Mouse (Mus musculus) stomach, embryonic 15.5 days (tissue): ENCODE measurements around the gene Skp1a. TPM values are rescaled to one million over a fixed set of nuclear protein-coding genes. Genes with fewer than 3 reads are reported as not detected.

Experiments used
- ATAC-seq: fragments of 200-750 bp; cut with Nextera tagmentation; 2 replicates; pipeline ENCODE4 v1.8.0; 2017; ENCODE audit warnings: low read depth, moderate number of reproducible peaks, moderate TSS enrichment; ENCODE audit not compliant: insufficient read depth, low FRiP score
- H3K27ac ChIP-seq: fragments of 300-500 bp; sonication (generic); 2 replicates; pipeline ENCODE4 v1.5.1; 2015; ENCODE audit warnings: mild to moderate bottlenecking, inconsistent platforms
- H3K27me3 ChIP-seq: fragments of 300-500 bp; sonication (generic); replicated peaks from 2 replicates; pipeline ENCODE4 v1.6.1; 2015; ENCODE audit warnings: inconsistent platforms
- H3K36me3 ChIP-seq: fragments of 300-500 bp; sonication (generic); 2 replicates; pipeline ENCODE4 v1.6.1; 2015; ENCODE audit warnings: inconsistent platforms
- H3K4me1 ChIP-seq: fragments of 300-500 bp; sonication (generic); 2 replicates; pipeline ENCODE4 v1.6.1; 2015; ENCODE audit warnings: inconsistent platforms
- H3K4me2 ChIP-seq: fragments of 300-500 bp; sonication (generic); 2 replicates; pipeline ENCODE4 v1.6.1; 2015; ENCODE audit warnings: mild to moderate bottlenecking, inconsistent platforms
- H3K4me3 ChIP-seq: fragments of 300-500 bp; sonication (generic); replicated peaks from 2 replicates; pipeline ENCODE4 v1.5.1; 2015; ENCODE audit warnings: inconsistent platforms
- H3K9ac ChIP-seq: fragments of 300-500 bp; sonication (generic); 2 replicates; pipeline ENCODE4 v1.6.1; 2015; ENCODE audit warnings: inconsistent platforms
- H3K9me3 ChIP-seq: fragments of 300-500 bp; sonication (generic); 2 replicates; pipeline ENCODE4 v1.6.1; 2016; ENCODE audit warnings: inconsistent platforms
- WGBS: fragments of 180-500 bp; shearing (Covaris S2); methylation state at CpG from one replicate; pipeline ENCODE4 v1.1.7; 2015; 5-methylcytosine and 5-hydroxymethylcytosine counted together
- polyA plus RNA-seq: library from polyadenylated mRNA; unstranded; fragments of >200 nt; fragmentation: Nextera tagmentation; extraction: Ambion mirVana; gene quantifications from 2 replicates; pipeline ENCODE4 v1.2.1, GENCODE M21; 2015

Gene Skp1a
- polyA plus RNA-seq, 1 experiment from 2014 or later: 657 TPM

DNA sequence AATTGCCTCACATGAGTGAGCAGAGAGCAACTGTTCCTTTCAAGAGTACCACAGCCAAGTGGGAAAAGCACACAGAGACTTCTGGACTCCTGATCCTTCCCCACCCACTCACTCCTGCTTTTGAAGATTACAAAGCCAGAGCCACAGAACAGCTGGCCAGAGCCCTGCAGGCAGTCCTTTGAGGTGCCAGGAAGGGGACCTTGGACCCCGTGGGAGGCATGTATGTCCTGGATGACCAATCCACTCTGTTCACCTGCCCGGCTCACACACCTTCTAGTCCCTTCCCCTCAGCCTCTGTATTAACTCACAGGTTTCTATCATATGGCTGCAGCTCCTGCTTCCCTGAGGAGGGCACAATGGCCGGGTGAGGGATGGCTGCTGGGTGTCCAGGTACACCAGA is 25.6 kb downstream of the Skp1a start:
- Histone ChIP-seq H3K36me3 (no peaks in the 10 kb centered on the region), H3K4me1 (0 out of 2 replicates have a peak, but pooled peaks cover 7% of the 10 kb centered on the region), H3K27me3 (no peaks in the 10 kb centered on the region), H3K9me3 (no peaks in the 10 kb centered on the region), H3K4me3 (no peak overlapping the region), H3K4me2 (no peak overlapping the region), H3K9ac (no peak overlapping the region), H3K27ac (no peak overlapping the region)
- 73% methylated on average over 3 of the region's 3 CpGs for WGBS
- no peak for ATAC-seq

DNA sequence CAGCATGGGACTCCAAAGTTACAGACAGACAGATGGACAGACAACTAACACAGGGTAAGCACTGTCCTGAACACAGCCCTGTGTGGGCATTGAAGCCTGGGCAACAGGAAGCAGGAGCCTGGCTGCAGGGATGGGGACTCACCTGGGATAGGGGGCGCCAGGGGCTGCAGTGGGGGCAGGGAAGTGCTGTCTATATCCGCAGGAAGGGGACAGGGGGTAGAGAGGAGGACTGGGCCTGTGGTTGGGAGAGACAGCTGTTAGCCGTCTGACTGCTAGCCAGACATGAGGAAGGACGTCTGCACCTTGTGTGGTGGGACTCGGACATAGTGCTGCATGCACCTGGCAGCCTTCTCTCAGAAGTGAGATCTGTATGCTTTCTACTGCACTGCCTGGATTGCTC is 26.9 kb downstream of the Skp1a start:
- no peaks in the 10 kb centered on the region for H3K27me3 ChIP-seq
- H3K4me1 ChIP-seq: 0 out of 2 replicates have a peak, but pooled peaks cover under 1% of the 10 kb centered on the region
- no peak overlapping the region for H3K4me2 ChIP-seq
- no peak overlapping the region for H3K9ac ChIP-seq
- no peak overlapping the region for H3K4me3 ChIP-seq
- no peak for ATAC-seq
- H3K27ac ChIP-seq: no peak overlapping the region
- no peaks in the 10 kb centered on the region for H3K9me3 ChIP-seq
- WGBS: 52% methylated on average over 5 of the region's 5 CpGs
- no peaks in the 10 kb centered on the region for H3K36me3 ChIP-seq

GRCm38 (mm10) chr11:52260878-52261277 is 29.1 kb downstream of the Skp1a start:
- no peak for ATAC-seq
- no peak overlapping the region for H3K27ac ChIP-seq
- peaks cover 10% of the 10 kb centered on the region for H3K4me1 ChIP-seq
- H3K4me3 ChIP-seq: no peak overlapping the region
- H3K36me3 ChIP-seq: no peaks in the 10 kb centered on the region
- no peak overlapping the region for H3K9ac ChIP-seq
- no peaks in the 10 kb centered on the region for H3K9me3 ChIP-seq
- H3K4me2 ChIP-seq: no peak overlapping the region
- WGBS: 78% methylated on average over 4 of the region's 4 CpGs
- H3K27me3 ChIP-seq: no peaks in the 10 kb centered on the region

GRCm38 (mm10) chr11:52261937-52262336 is 30.1 kb downstream of the Skp1a start:
- 43% methylated on average over 5 of the region's 5 CpGs for WGBS
- no peak overlapping the region for H3K27ac ChIP-seq
- H3K4me3 ChIP-seq: no peak overlapping the region
- H3K9me3 ChIP-seq: no peaks in the 10 kb centered on the region
- H3K27me3 ChIP-seq: no peaks in the 10 kb centered on the region
- H3K9ac ChIP-seq: no peak overlapping the region
- no peak overlapping the region for H3K4me2 ChIP-seq
- peaks cover 11% of the 10 kb centered on the region for H3K4me1 ChIP-seq
- ATAC-seq: no peak
- no peaks in the 10 kb centered on the region for H3K36me3 ChIP-seq

DNA sequence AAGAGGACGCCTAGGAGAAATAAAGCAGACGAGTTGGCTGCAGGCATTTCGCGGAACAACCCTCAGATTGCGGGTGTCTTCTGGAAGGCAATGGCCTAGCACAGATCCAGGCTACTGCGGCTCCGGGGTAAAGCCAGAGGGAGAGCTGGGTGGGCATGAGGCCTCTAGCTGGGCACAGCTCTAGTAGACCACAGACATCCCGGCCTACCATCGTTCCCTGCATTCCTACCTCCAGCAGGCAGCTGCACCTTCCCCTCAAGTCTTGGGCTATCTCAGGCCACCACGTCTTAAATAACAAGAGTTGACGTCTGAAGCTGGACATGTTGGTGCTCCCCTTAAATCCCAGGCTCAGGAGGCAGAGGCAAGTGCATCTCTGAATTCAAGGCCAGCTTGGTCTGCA is 30.5 kb downstream of the Skp1a start:
- 92% methylated on average over 11 of the region's 11 CpGs for WGBS
- no peak for ATAC-seq
- peaks cover 11% of the 10 kb centered on the region for H3K4me1 ChIP-seq
- no peak overlapping the region for H3K4me3 ChIP-seq
- H3K9me3 ChIP-seq: no peaks in the 10 kb centered on the region
- H3K27me3 ChIP-seq: no peaks in the 10 kb centered on the region
- H3K27ac ChIP-seq: no peak overlapping the region
- no peak overlapping the region for H3K9ac ChIP-seq
- H3K4me2 ChIP-seq: no peak overlapping the region
- H3K36me3 ChIP-seq: no peaks in the 10 kb centered on the region

DNA sequence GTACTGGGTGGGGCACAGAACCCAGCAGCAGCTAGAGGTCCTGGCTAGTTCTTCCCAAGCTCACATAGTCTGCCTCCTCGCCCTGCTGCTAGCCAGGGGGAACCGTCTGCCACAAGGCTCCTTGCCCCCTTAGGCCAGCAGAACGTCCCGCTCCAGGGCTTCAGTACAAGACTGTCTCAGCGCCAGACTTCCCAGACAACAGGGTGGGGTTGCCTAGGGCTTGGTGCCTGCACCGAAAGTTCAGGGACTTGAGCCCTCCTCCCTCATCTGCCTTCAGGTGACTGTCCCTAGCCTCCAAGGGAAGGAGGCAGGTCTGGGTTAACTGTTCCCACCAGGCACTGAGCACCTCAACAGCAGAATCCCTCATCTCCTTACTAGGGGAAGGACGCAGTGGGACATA is 33.1 kb downstream of the Skp1a start:
- Histone ChIP-seq H3K4me1 (peaks cover 21% of the 10 kb centered on the region), H3K4me2 (no peak overlapping the region), H3K27me3 (no peaks in the 10 kb centered on the region), H3K27ac (no peak overlapping the region), H3K9me3 (no peaks in the 10 kb centered on the region), H3K4me3 (no peak overlapping the region), H3K36me3 (no peaks in the 10 kb centered on the region), H3K9ac (no peak overlapping the region)
- WGBS: 77% methylated on average over 7 of the region's 7 CpGs
- ATAC-seq: no peak

DNA sequence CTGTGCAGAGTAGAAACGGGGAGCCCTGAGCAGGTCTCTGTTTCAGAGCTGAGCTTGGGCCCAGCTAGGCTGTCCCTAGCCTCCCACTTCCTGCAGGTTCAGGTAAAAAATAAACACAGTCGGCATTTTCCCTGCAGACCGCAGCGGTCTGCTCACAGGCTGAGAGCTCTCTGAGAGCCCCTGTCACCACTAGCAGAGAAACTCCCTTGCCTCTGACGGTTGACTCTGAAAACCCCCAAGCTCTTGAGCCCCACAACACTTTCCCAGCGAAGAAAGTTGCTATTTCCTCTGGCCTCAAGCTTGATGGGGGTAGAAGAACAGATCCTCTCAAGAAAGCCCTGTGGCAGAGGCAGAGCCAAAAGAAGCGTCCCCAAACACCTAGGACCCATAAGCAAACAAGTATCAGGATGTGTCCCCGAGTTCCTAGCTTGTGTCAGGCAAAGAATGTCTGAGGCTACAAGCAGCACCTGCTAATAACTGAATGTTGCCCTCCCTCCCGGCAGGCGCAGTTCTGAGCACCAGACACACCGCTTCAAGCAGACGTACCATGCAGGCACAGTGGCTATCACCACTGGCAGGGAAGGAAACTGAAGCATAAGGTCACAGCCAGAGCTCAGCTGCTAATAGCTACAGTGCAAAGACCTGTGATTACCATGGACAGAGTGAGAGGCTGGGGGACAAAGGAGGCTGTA is 34.0 kb downstream of the Skp1a start:
- 42% methylated on average over 12 of the region's 12 CpGs for WGBS
- no peak overlapping the region for H3K4me3 ChIP-seq
- no peak overlapping the region for H3K9ac ChIP-seq
- no peak for ATAC-seq
- H3K4me2 ChIP-seq: no peak overlapping the region
- no peaks in the 10 kb centered on the region for H3K36me3 ChIP-seq
- no peaks in the 10 kb centered on the region for H3K9me3 ChIP-seq
- H3K4me1 ChIP-seq: peaks cover 21% of the 10 kb centered on the region
- no peaks in the 10 kb centered on the region for H3K27me3 ChIP-seq
- no peak overlapping the region for H3K27ac ChIP-seq

DNA sequence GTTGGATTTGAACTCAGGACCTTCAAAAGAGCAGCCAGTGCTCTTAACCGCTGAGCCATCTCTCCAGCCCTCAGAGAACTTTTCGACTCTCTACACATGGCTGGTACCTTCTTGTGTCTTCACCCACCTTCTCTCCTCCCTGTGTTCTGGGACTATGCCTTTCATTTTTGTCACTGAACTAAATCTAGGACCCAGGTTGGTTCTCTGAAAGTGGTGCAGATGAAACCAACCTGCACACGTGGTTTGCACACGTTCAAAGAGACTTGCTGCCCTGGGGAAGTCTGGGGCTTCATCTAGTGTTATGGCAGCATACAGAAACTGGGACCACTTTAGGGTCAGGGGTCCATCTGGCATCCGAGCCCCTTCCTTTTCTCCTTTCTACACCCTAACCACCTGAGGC is 35.5 kb downstream of the Skp1a start:
- 81% methylated on average over 5 of the region's 5 CpGs for WGBS
- no peak for ATAC-seq
- Histone ChIP-seq H3K4me3 (no peak overlapping the region), H3K4me2 (no peak overlapping the region), H3K9me3 (no peaks in the 10 kb centered on the region), H3K27ac (no peak overlapping the region), H3K9ac (no peak overlapping the region), H3K4me1 (peaks cover 21% of the 10 kb centered on the region), H3K36me3 (no peaks in the 10 kb centered on the region), H3K27me3 (no peaks in the 10 kb centered on the region)

DNA sequence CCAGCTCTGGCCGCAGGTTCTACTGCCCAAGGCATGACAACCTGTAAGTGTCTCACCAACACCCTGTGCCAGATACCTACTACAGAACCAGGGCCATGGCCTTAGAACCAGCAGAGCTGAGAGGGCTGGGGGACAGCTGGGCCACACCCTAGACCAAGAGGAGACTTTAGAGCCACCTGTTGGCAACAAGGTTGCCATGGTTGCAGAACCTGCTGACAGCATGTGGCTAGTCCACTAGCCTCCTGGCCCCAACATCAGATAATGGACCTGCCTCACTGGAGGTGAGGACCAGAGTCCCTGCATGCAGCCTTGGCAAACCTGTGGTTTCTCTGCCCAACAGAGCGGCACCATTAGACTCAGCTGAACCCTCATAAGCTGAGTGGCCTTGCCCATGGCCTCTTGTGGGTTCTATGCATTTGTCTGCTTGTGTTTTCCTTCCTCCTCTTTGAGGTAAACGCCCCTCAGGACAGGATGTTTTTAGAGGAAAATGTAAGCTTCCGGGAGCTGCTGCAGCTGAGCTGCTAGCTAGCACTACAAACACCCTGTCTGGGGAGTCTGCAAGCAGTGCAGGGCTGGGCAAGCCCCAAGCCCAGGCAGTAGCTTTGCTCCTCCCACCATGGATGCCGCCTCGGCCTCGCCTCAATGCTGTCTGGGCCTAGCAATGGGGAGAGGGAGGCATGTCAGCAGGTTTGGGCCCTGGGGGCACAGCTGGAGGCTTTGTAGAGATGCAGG is 36.5 kb downstream of the Skp1a start:
- no peaks in the 10 kb centered on the region for H3K27me3 ChIP-seq
- H3K27ac ChIP-seq: no peak overlapping the region
- 55% methylated on average over 7 of the region's 7 CpGs for WGBS
- H3K4me1 ChIP-seq: peaks cover 24% of the 10 kb centered on the region
- no peaks in the 10 kb centered on the region for H3K36me3 ChIP-seq
- no peaks in the 10 kb centered on the region for H3K9me3 ChIP-seq
- no peak overlapping the region for H3K4me2 ChIP-seq
- ATAC-seq: 0 out of 2 replicates have a peak, but pooled peaks have one; percentile 36
- H3K4me3 ChIP-seq: no peak overlapping the region
- no peak overlapping the region for H3K9ac ChIP-seq

DNA sequence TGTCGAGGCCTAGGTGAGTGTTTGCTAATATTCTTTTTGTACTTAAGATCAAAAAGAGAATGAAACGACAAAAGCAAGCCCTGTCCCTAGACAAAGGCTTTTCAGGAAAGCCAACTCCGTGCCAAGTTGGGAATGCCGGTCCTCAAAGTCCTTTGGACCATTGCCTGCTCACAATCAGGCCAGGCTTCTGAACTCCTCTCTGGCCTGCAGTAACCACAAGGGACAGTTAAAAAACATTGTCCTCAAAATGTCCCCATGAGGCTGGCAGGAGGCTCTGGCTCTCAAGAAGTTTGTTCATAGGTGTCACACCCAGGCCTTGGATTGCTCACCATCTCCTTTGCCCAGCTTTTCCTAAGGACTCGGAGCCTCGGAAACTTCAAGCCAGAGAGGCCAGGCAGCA is 38.0 kb downstream of the Skp1a start:
- no peak overlapping the region for H3K4me3 ChIP-seq
- no peak for ATAC-seq

DNA sequence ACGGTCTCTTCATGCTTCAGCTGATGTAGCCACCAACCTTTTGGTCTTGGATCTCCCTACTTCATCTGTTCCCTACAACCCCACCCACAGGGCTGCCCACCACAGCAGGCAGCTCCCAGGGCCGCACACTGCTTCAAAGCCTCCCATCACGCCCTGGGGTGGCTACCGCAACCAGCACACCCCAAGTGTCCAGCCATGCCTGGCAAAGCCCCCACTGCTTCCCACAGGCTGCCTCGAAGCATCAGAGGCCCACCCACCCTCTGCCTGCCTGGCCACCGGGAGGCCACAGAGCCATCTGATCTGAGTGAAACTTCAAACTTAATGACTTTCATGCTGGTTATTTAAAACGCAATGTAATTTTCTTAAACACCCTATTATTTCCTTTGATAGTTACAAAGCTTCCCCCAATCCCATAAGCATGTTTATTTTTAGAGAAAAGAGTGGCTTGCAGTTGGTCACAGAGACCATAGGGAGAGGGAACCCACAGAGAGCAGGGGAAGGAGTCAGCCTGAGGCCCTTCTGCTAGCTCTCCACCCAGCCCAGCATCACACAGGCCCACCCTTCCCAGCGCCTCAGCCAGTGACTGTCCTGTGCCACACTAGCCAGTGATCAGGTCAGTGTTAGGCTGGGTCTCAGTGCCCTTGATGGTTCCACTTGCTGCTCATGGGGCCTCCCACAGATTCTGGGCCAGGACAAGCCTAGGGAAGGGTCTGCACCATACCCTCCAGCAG is 40.1 kb downstream of the Skp1a start:
- H3K4me2 ChIP-seq: no peak overlapping the region
- no peak for ATAC-seq
- no peaks in the 10 kb centered on the region for H3K9me3 ChIP-seq
- peaks cover 12% of the 10 kb centered on the region for H3K4me1 ChIP-seq
- H3K36me3 ChIP-seq: no peaks in the 10 kb centered on the region
- 80% methylated on average over 8 of the region's 8 CpGs for WGBS
- no peak overlapping the region for H3K27ac ChIP-seq
- no peak overlapping the region for H3K4me3 ChIP-seq
- no peaks in the 10 kb centered on the region for H3K27me3 ChIP-seq
- H3K9ac ChIP-seq: no peak overlapping the region

More for the DNA sequence above, 38.0 kb downstream of the Skp1a start:
- Histone ChIP-seq H3K27ac (no peak overlapping the region), H3K4me1 (peaks cover 24% of the 10 kb centered on the region), H3K9me3 (no peaks in the 10 kb centered on the region), H3K4me2 (no peak overlapping the region), H3K36me3 (no peaks in the 10 kb centered on the region), H3K9ac (no peak overlapping the region), H3K27me3 (no peaks in the 10 kb centered on the region)
- 84% methylated on average over 6 of the region's 6 CpGs for WGBS

- H3K27ac ChIP-seq: no peak overlapping the region
- no peaks in the 10 kb centered on the region for H3K9me3 ChIP-seq
- H3K4me1 ChIP-seq: peaks cover 12% of the 10 kb centered on the region
- no peaks in the 10 kb centered on the region for H3K36me3 ChIP-seq
- H3K27me3 ChIP-seq: no peaks in the 10 kb centered on the region
- H3K9ac ChIP-seq: no peak overlapping the region
- H3K4me2 ChIP-seq: no peak overlapping the region
- WGBS: 67% methylated on average over 6 of the region's 6 CpGs
- H3K4me3 ChIP-seq: no peak overlapping the region
- ATAC-seq: no peak
Measured at GRCm38 (mm10) chr11:52272619-52273018, 40.8 kb downstream of the Skp1a start.
